Mouse (Mus musculus) kidney, embryonic 15.5 days (tissue): ENCODE data around the gene Rhag. TPM values are rescaled to one million over a fixed set of nuclear protein-coding genes. Genes with fewer than 3 reads are reported as not detected.

Experiments used
- ATAC-seq: fragments of 200-750 bp; cut with Nextera tagmentation; replicated peaks from 2 replicates; pipeline ENCODE4 v1.8.0; 2017; ENCODE audit warnings: moderate TSS enrichment; ENCODE audit not compliant: low FRiP score
- H3K27ac ChIP-seq: fragments of 300-500 bp; sonication (generic); 2 replicates; pipeline ENCODE4 v1.5.1; 2015; ENCODE audit warnings: mild to moderate bottlenecking, inconsistent platforms
- H3K27me3 ChIP-seq: fragments of 300-500 bp; sonication (generic); 2 replicates; pipeline ENCODE4 v1.6.1; 2015; ENCODE audit warnings: inconsistent platforms
- H3K36me3 ChIP-seq: fragments of 300-500 bp; sonication (generic); 2 replicates; pipeline ENCODE4 v1.6.1; 2015; ENCODE audit warnings: inconsistent platforms
- H3K4me1 ChIP-seq: fragments of 300-500 bp; sonication (generic); 2 replicates; pipeline ENCODE4 v1.6.1; 2015; ENCODE audit warnings: inconsistent platforms
- H3K4me2 ChIP-seq: fragments of 300-500 bp; sonication (generic); 2 replicates; pipeline ENCODE4 v1.6.1; 2015; ENCODE audit warnings: moderate library complexity, mild to moderate bottlenecking, inconsistent platforms
- H3K4me3 ChIP-seq: fragments of 300-500 bp; sonication (generic); replicated peaks from 2 replicates; pipeline ENCODE4 v1.5.1; 2015; ENCODE audit warnings: mild to moderate bottlenecking, inconsistent platforms
- H3K9ac ChIP-seq: fragments of 300-500 bp; sonication (generic); 2 replicates; pipeline ENCODE4 v1.6.1; 2015; ENCODE audit warnings: mild to moderate bottlenecking, inconsistent platforms
- H3K9me3 ChIP-seq: fragments of 300-500 bp; sonication (generic); replicated peaks from 2 replicates; pipeline ENCODE4 v1.6.1; 2016; ENCODE audit warnings: inconsistent platforms
- WGBS: fragments of 180-500 bp; shearing (Covaris S2); methylation state at CpG from one replicate; pipeline ENCODE4 v1.1.7; 2015; ENCODE audit warnings: mixed read lengths; 5-methylcytosine and 5-hydroxymethylcytosine counted together
- polyA plus RNA-seq: library from polyadenylated mRNA; unstranded; fragments of >200 nt; fragmentation: Nextera tagmentation; extraction: Ambion mirVana; gene quantifications from 2 replicates; pipeline ENCODE4 v1.2.1, GENCODE M21; 2015

Rhag gene
- polyA plus RNA-seq, 1 experiment from 2014 or later = 3.8 TPM

DNA sequence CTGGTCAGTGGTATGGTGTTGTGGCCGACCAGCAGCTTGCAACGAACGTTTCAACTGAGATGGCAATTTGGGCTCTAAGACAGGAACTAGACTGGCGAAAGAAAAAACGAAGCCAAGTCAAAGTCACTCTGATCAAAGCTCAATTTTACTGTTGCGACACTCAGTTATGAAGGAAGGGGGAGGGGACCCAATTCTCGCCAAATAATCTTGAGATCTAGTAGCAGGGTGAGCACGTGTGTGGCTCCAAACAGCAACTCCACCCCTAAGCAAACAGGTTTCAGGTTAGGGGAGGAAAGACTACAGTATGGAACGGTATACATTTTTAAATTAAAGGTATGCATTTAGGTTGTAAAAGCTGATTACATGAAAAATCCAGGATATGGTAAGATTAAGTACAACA is 10.6 kb downstream of the Rhag start:
- H3K36me3 ChIP-seq = no peaks in the 10 kb centered on the region
- 64% methylated on average over 9 of the region's 9 CpGs for WGBS
- H3K9me3 ChIP-seq = no peaks in the 10 kb centered on the region
- no peak for ATAC-seq
- H3K4me3 ChIP-seq = no peak overlapping the region
- no peak overlapping the region for H3K9ac ChIP-seq
- no peaks in the 10 kb centered on the region for H3K4me1 ChIP-seq
- no peaks in the 10 kb centered on the region for H3K27me3 ChIP-seq
- H3K4me2 ChIP-seq = no peak overlapping the region
- H3K27ac ChIP-seq = no peak overlapping the region

DNA sequence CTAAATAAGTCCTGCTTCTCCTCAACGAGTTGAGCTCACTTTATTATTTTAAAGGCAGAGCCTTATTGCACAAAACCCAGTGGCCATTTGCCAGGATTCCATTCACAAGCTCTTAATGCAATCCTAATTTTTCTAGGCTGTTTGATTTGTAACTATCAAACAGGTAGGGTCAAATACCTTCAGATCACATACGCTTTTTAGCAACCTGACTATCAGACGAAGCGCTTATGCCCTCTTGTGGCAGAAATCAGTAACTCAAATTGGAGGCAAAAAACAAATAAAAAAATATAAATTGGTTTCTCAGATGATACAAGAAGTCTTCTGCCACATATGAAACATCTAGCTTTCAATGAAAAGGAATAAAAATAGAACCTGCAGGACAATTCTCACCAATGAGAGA is 12.9 kb downstream of the Rhag start:
- ATAC-seq = no peak

DNA sequence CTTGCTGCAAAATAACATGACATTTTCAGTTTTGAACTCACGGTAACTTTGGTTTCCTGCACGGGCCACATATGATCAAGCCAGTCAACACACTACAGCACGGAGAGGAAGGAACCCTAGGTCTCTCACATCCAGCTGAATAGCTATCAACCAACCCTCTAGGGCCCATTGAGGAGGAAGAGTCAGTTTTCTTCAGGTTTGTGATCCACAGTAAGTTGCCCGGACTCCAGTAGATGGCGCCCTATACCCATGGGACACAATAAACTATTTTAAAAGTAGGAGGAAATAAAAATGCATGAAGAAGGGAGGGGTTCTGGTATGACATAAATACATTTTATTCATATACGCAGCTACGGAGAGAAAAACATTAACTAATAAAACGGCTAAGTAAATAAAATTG is 13.6 kb downstream of the Rhag start:
- Histone ChIP-seq H3K9ac (no peak overlapping the region), H3K36me3 (no peaks in the 10 kb centered on the region), H3K4me3 (no peak overlapping the region), H3K27ac (no peak overlapping the region), H3K27me3 (no peaks in the 10 kb centered on the region), H3K4me2 (no peak overlapping the region), H3K4me1 (no peaks in the 10 kb centered on the region), H3K9me3 (no peaks in the 10 kb centered on the region)
- 59% methylated on average over 8 of the region's 8 CpGs for WGBS
- no peak; the same call in 1 of the 2 replicates for ATAC-seq

More for the DNA sequence above, 12.9 kb downstream of the Rhag start:
- no peak overlapping the region for H3K4me3 ChIP-seq
- WGBS = 23% methylated on average over 4 of the region's 4 CpGs
- H3K4me2 ChIP-seq = no peak overlapping the region
- no peaks in the 10 kb centered on the region for H3K36me3 ChIP-seq
- no peaks in the 10 kb centered on the region for H3K27me3 ChIP-seq
- no peak overlapping the region for H3K27ac ChIP-seq
- H3K9me3 ChIP-seq = no peaks in the 10 kb centered on the region
- H3K4me1 ChIP-seq = no peaks in the 10 kb centered on the region
- H3K9ac ChIP-seq = no peak overlapping the region

DNA sequence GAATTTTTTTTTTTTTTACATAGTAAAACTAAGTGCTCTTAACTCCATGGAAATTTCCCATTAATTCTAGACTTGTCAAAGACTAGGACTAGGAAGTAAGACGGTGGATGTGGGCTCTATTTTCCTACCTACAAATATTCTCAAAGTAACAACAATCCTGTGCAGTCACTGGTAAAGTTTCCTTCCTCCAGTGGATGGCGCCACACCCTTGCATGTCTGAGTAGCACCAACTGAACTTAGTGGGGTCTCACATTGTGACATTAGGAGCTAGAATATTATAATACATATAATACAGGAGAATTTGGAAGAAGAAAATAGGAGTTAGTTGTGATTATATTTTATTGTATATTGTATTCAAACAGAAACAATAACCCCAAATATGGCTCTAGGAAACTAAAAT is 20.9 kb downstream of the Rhag start:
- no peaks in the 10 kb centered on the region for H3K36me3 ChIP-seq
- no peaks in the 10 kb centered on the region for H3K27me3 ChIP-seq
- H3K27ac ChIP-seq = no peak overlapping the region
- H3K4me2 ChIP-seq = no peak overlapping the region
- ATAC-seq = no peak
- 52% methylated on average over 2 of the region's 2 CpGs for WGBS
- no peak overlapping the region for H3K9ac ChIP-seq
- no peaks in the 10 kb centered on the region for H3K4me1 ChIP-seq
- no peaks in the 10 kb centered on the region for H3K9me3 ChIP-seq
- no peak overlapping the region for H3K4me3 ChIP-seq

DNA sequence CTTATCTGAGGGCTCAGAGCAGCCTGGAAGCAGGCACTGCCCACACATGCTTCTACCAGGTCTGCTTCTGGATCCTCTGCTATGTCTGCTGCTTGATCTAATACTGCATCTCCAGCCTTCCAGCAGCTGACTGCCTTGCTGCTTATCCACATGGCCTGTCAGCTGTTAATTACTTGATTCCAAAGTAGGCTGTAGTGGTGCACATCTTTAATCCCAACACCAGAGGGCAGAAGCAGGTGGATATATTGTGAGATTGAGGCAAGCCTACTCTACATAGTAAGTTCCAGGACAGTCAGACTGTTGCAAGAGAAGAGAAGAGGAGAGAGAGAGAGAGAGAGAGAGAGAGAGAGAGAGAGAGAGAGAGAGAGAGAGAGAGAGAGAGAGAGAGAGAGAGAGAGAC is 26.4 kb downstream of the Rhag start:
- H3K4me1 ChIP-seq = no peaks in the 10 kb centered on the region
- no peaks in the 10 kb centered on the region for H3K36me3 ChIP-seq
- no peak overlapping the region for H3K4me3 ChIP-seq
- no peak overlapping the region for H3K4me2 ChIP-seq
- H3K27ac ChIP-seq = no peak overlapping the region
- no peaks in the 10 kb centered on the region for H3K9me3 ChIP-seq
- H3K27me3 ChIP-seq = no peaks in the 10 kb centered on the region
- no peak overlapping the region for H3K9ac ChIP-seq
- ATAC-seq = no peak

DNA sequence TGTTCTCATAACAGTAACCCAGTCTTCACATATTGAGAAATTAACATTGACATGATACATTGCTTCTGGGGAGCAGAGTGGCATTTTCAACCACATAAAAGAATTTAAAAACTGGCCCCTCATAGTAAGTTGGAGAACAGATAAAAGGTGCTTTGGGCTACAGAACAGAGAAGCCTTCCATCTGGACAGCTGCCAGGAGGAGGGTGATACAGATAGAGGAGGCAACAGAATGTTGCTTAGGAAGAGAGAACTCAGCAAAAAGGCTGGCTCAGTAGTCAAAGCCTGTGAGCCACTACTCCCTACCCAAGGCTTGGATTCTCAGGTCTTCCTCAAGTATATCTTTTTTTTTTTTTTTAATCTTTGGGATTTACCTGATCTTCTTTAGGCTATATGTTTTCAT is 44.1 kb downstream of the Rhag start:
- Histone ChIP-seq H3K4me3 (no peak overlapping the region), H3K9me3 (no peaks in the 10 kb centered on the region), H3K9ac (no peak overlapping the region), H3K27me3 (no peaks in the 10 kb centered on the region), H3K36me3 (no peaks in the 10 kb centered on the region), H3K27ac (no peak overlapping the region), H3K4me2 (no peak overlapping the region), H3K4me1 (no peaks in the 10 kb centered on the region)
- ATAC-seq = no peak

DNA sequence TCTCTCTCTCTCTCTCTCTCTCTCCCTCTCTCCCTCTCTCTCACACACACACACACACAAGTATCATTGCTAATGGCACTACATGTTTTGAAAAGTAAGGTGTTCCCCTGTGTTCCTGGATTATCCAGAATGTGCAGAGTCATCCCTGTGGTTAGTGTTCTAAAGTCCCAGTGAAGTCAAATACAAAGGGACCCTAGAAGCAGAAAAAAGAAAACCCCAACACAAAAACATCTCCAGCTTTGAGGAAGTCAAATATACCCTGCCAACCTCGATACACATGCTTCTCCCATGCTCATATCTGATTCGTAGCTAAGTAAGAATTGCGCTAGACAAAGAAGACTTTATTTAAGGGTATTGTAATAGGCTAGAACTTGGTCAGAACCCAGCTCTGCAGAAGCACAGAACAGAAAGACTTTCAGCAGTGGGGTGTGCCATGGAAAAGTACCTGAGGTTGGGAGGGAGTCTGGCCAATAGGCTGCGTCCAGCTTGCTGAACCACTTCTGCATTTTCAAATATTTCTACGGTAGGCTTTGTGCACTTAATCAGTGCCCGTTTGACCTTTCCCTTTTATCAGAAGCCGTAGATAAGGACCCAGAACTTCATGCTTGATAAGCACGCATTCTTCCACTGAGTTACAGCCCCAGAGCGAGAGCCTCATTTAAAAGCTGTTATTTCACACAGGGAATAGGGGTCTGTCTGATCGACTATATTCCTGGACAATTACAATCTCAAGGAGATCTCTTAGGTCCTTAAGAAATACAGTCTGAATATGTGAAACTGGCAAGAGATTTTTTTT is 58.2 kb downstream of the Rhag start:
- no peak overlapping the region for H3K4me3 ChIP-seq
- no peaks in the 10 kb centered on the region for H3K27me3 ChIP-seq
- WGBS = 66% methylated on average over 10 of the region's 10 CpGs
- H3K27ac ChIP-seq = no peak overlapping the region
- no peak for ATAC-seq
- no peaks in the 10 kb centered on the region for H3K36me3 ChIP-seq
- no peaks in the 10 kb centered on the region for H3K9me3 ChIP-seq
- no peak overlapping the region for H3K9ac ChIP-seq
- H3K4me2 ChIP-seq = no peak overlapping the region
- peaks cover 7% of the 10 kb centered on the region; the same call in 1 of the 2 replicates for H3K4me1 ChIP-seq

DNA sequence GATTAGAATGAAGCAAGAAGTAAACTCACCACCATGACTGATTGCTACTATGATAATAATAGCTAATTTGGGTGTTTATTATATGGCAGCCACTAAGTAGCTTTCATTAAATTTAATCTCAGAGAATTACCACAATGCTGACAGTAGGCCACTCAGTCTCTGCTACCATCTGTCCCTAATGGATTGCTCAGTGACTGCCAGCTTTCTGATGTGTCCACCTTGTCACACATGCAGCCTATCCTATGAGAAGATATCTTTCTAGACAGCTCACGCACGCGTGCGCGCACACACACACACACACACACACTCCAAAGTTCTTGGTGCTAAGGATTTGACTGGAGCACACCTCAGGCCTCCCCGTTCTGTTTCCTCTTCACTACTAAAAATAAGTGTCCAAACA is 61.7 kb downstream of the Rhag start:
- Histone ChIP-seq H3K4me3 (no peak overlapping the region), H3K9ac (no peak overlapping the region), H3K36me3 (no peaks in the 10 kb centered on the region), H3K27me3 (no peaks in the 10 kb centered on the region), H3K27ac (no peak overlapping the region), H3K4me1 (peaks cover 8% of the 10 kb centered on the region; the same call in 1 of the 2 replicates), H3K9me3 (no peaks in the 10 kb centered on the region), H3K4me2 (no peak overlapping the region)
- ATAC-seq = no peak
- WGBS = 91% methylated on average over 6 of the region's 6 CpGs

DNA sequence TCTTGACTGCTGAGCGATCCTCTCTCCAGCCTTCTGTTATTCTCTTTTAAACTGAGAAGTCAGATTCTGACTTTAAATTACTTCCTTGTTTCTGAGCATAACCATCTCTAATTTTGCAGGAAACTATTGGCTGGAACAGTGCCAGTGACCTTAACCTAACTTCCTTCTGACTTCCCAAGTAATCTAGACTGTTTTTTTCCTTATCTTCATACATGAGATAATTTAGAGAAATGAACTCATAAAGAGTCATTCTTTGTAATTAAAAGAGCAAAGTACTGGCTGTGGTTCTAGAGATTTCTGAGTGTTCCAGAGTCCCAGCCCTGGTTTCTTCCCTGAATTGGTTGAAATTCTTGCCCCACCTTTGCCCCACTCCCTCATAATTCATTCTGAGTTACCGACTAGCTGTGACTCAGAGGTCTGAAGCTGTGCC is 62.7 kb downstream of the Rhag start:
- H3K4me1 ChIP-seq = peaks cover 15% of the 10 kb centered on the region; the same call in 1 of the 2 replicates
- ATAC-seq = 0 out of 2 replicates have a peak, but pooled peaks have one; percentile 49
- H3K4me2 ChIP-seq = no peak overlapping the region
- H3K27ac ChIP-seq = no peak overlapping the region
- no peaks in the 10 kb centered on the region for H3K27me3 ChIP-seq
- H3K4me3 ChIP-seq = no peak overlapping the region
- H3K36me3 ChIP-seq = no peaks in the 10 kb centered on the region
- H3K9me3 ChIP-seq = no peaks in the 10 kb centered on the region
- 23% methylated on average over 2 of the region's 2 CpGs for WGBS
- H3K9ac ChIP-seq = no peak overlapping the region

DNA sequence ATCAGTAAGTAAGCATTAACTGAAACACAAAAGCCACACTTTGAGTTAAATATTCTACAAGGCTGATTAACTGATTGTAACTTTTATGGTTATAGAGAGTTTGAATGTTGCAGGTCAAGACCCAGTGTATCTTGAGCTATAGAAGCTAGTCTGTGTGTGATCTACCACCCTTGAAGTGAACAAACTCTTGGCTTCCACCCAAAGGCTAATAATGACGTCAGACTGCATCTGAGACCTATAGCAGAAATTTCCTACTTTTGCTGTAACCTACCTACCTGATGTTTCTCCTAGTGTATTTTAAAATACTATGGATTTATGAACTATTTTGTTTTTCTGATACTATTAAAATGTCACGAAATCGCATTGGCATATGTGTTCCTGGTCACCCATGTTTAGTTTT is 63.8 kb downstream of the Rhag start:
- H3K4me3 ChIP-seq = no peak overlapping the region
- no peaks in the 10 kb centered on the region for H3K9me3 ChIP-seq
- ATAC-seq = no peak
- no peaks in the 10 kb centered on the region for H3K36me3 ChIP-seq
- H3K27me3 ChIP-seq = no peaks in the 10 kb centered on the region
- no peak overlapping the region for H3K4me2 ChIP-seq
- H3K9ac ChIP-seq = no peak overlapping the region
- no peak overlapping the region for H3K27ac ChIP-seq
- WGBS = 73% methylated on average over 3 of the region's 3 CpGs
- peaks cover 18% of the 10 kb centered on the region; the same call in 1 of the 2 replicates for H3K4me1 ChIP-seq

DNA sequence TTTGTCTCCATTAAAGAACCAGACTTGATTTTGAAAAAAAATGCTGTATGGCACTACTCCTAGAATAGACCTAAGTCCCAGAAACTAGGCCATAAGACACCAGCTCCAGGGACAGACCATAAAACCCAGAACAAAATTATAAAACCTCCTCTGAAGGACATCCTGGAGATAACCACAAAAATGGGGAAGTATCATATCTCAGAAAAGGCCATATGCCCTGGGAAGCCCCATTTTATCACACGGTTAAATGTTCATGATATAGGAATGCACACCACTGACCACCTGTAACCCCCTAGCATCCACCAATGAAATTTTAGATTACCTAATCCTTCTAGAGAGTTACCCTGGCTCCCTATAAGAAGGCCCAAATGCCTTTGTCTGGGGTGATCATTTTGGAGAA is 64.6 kb downstream of the Rhag start:
- Histone ChIP-seq H3K4me3 (no peak overlapping the region), H3K27me3 (no peaks in the 10 kb centered on the region), H3K4me1 (peaks cover 19% of the 10 kb centered on the region; the same call in 1 of the 2 replicates), H3K9ac (no peak overlapping the region), H3K27ac (no peak overlapping the region), H3K36me3 (no peaks in the 10 kb centered on the region), H3K9me3 (no peaks in the 10 kb centered on the region), H3K4me2 (no peak overlapping the region)
- no peak for ATAC-seq
- WGBS = 91% methylated on average over 1 of the region's 1 CpGs

DNA sequence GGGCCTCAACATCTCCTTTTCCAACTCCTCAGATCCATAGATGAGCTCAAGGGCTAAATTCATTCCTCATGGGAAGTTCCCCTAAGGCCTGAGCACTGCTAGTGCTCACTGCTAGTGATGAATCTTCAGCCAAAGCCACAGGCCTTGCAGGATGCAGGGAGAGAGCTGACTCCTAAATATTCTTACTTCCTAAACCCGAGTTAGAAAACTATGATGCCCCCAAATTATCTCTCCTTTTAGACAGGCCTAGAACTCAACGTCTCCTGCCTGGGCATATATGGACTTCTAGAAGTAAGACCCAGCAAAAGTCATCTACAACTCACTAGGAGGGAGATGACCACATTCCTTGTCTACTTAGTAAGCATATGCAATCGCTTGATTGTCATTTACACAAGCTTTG is 66.8 kb downstream of the Rhag start:
- no peak for ATAC-seq

DNA sequence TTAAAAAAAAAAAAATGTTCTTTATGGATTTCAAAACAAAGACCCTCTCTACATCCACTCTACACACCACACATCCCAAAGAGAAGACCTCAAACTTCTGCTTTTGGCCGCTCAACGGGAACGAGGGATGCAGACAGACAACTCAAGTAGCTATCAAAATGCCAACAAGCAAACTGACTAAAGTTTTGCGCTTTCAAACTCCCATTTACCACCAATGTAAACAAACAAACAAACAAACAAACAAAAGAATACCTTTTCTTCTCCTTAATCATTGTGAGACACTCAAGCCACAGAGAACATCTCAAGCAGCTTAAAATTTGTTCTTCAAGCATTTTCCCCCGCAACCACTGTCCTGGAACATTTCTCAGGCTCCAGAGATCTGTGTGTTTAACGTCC is 68.6 kb downstream of the Rhag start:
- peak overlapping the region; percentile 67 for H3K4me3 ChIP-seq
- no peaks in the 10 kb centered on the region for H3K27me3 ChIP-seq
- H3K36me3 ChIP-seq = no peaks in the 10 kb centered on the region
- peaks cover 11% of the 10 kb centered on the region; the same call in 1 of the 2 replicates for H3K4me1 ChIP-seq
- H3K9ac ChIP-seq = peak overlapping the region; percentile 60
- ATAC-seq = no peak
- no peaks in the 10 kb centered on the region for H3K9me3 ChIP-seq
- 17% methylated on average over 6 of the region's 6 CpGs for WGBS
- H3K4me2 ChIP-seq = peak overlapping the region; percentile 91
- H3K27ac ChIP-seq = no peak overlapping the region

More for the DNA sequence above, 66.8 kb downstream of the Rhag start:
- 42% methylated on average over 3 of the region's 3 CpGs for WGBS
- Histone ChIP-seq H3K36me3 (no peaks in the 10 kb centered on the region), H3K27ac (no peak overlapping the region), H3K9ac (no peak overlapping the region), H3K4me2 (peak overlapping the region; percentile 91), H3K9me3 (no peaks in the 10 kb centered on the region), H3K4me3 (peak overlapping the region; percentile 3; the same call in 1 of the 2 replicates), H3K27me3 (no peaks in the 10 kb centered on the region), H3K4me1 (peaks cover 19% of the 10 kb centered on the region; the same call in 1 of the 2 replicates)
